Mouse (Mus musculus) lung, adult 2 months (tissue): ENCODE data around the gene Ano4. TPM values are rescaled to one million over a fixed set of nuclear protein-coding genes. Genes with fewer than 3 reads are reported as not detected.

Experiments
- DNase-seq: peaks from one replicate; pipeline ENCODE4 v3.0.0; 2022
- H3K4me1 ChIP-seq: fragments of 200-500 bp; 2 replicates; pipeline ENCODE4 v1.6.1; 2011; ENCODE audit warnings: low read length; ENCODE audit not compliant: control insufficient read depth, insufficient read depth
- H3K4me3 ChIP-seq: fragments of 200-500 bp; replicated peaks from 2 replicates; pipeline ENCODE3; 2011; ENCODE audit warnings: low read depth, mild to moderate bottlenecking, control low read depth, low read length; ENCODE audit errors: extremely low read depth
- CTCF ChIP-seq: fragments of 200-500 bp; IDR thresholded peaks from 2 replicates; pipeline ENCODE4 v1.5.1; 2011; ENCODE audit warnings: mild to moderate bottlenecking, low read length, control low read depth; ENCODE audit not compliant: insufficient read depth
- POLR2A ChIP-seq: fragments of 200-500 bp; IDR thresholded peaks from 2 replicates; pipeline ENCODE4 v1.6.1; 2011; ENCODE audit warnings: low read depth, mild to moderate bottlenecking, control low read depth, low read length, borderline replicate concordance; ENCODE audit errors: extremely low read depth
- WGBS: fragments of 180-500 bp; shearing (Covaris S2); methylation state at CpG from one replicate; pipeline ENCODE4 v1.1.7; 2018; 5-methylcytosine and 5-hydroxymethylcytosine counted together
- polyA plus RNA-seq: library from polyadenylated mRNA; depleted of rRNA; stranded (reverse); fragments of >200 nt; gene quantifications from 2 replicates; pipeline ENCODE4 v1.2.3, GENCODE M21; 2012; rRNA removed

The Ano4 gene
- polyA plus RNA-seq = 0.12 and 0.27 TPM in 2 replicates

GRCm38 (mm10) chr10:89344491-89345195 is at the start of gene Ano4:
Gene Ano4 (minus strand): TSS chr10:89344762.
- 2% methylated on average over 70 of the region's 70 CpGs for WGBS
- Histone ChIP-seq H3K4me3 (no peak within 1 kb of the TSS), H3K4me1 (no peaks in the 10 kb centered on the region)
- no peak for TF ChIP-seq CTCF
- TF ChIP-seq POLR2A = no peak
- DNase-seq = no peak

- H3K4me3 ChIP-seq = no peak overlapping the region
- TF ChIP-seq POLR2A (no peak), CTCF (no peak)
- H3K4me1 ChIP-seq = no peaks in the 10 kb centered on the region
- DNase-seq = no peak
- 55% methylated on average over 4 of the region's 4 CpGs for WGBS
Measured at GRCm38 (mm10) chr10:89392687-89393086, 48.1 kb upstream of the Ano4 start.

GRCm38 (mm10) chr10:89391571-89392163 is 47.1 kb upstream of the Ano4 start:
- Histone ChIP-seq H3K4me1 (no peaks in the 10 kb centered on the region), H3K4me3 (no peak overlapping the region)
- DNase-seq = no peak
- 88% methylated on average over 4 of the region's 4 CpGs for WGBS
- TF ChIP-seq POLR2A (no peak), CTCF (no peak)

GRCm38 (mm10) chr10:89386461-89386860 is 41.9 kb upstream of the Ano4 start:
- Histone ChIP-seq H3K4me3 (no peak overlapping the region), H3K4me1 (no peaks in the 10 kb centered on the region)
- no peak for DNase-seq
- 77% methylated on average over 3 of the region's 3 CpGs for WGBS
- TF ChIP-seq POLR2A = no peak
- TF ChIP-seq CTCF = no peak

GRCm38 (mm10) chr10:89383462-89383861 is 38.9 kb upstream of the Ano4 start:
- no peak overlapping the region for H3K4me3 ChIP-seq
- TF ChIP-seq CTCF = peak; percentile 90
- no peak for TF ChIP-seq POLR2A
- no peaks in the 10 kb centered on the region for H3K4me1 ChIP-seq
- DNase-seq = peak; percentile 54
- 5% methylated on average over 5 of the region's 5 CpGs for WGBS

GRCm38 (mm10) chr10:89377750-89378149 is 33.2 kb upstream of the Ano4 start:
- TF ChIP-seq POLR2A (no peak), CTCF (no peak)
- 56% methylated on average over 4 of the region's 4 CpGs for WGBS

GRCm38 (mm10) chr10:89370051-89370450 is 25.5 kb upstream of the Ano4 start:
- TF ChIP-seq CTCF (no peak), POLR2A (no peak)
- H3K4me3 ChIP-seq = no peak overlapping the region
- H3K4me1 ChIP-seq = no peaks in the 10 kb centered on the region
- 25% methylated on average over 1 of the region's 1 CpGs for WGBS
- no peak for DNase-seq

More at GRCm38 (mm10) chr10:89377750-89378149, 33.2 kb upstream of the Ano4 start:
- Histone ChIP-seq H3K4me1 (no peaks in the 10 kb centered on the region), H3K4me3 (no peak overlapping the region)
- no peak for DNase-seq

GRCm38 (mm10) chr10:89358933-89359332 is 14.4 kb upstream of the Ano4 start:
- TF ChIP-seq CTCF (no peak), POLR2A (no peak)
- no peak for DNase-seq
- no peaks in the 10 kb centered on the region for H3K4me1 ChIP-seq
- whole genome bisulfite sequencing = 53% methylated on average over 3 of the region's 3 CpGs
- H3K4me3 ChIP-seq = no peak overlapping the region

GRCm38 (mm10) chr10:89354639-89355038 is 10.1 kb upstream of the Ano4 start:
- Histone ChIP-seq H3K4me1 (no peaks in the 10 kb centered on the region), H3K4me3 (no peak overlapping the region)
- TF ChIP-seq POLR2A (no peak), CTCF (no peak)
- WGBS = 77% methylated on average over 2 of the region's 2 CpGs
- no peak for DNase-seq

GRCm38 (mm10) chr10:89351416-89351815 is 6.9 kb upstream of the Ano4 start:
- no peak overlapping the region for H3K4me3 ChIP-seq
- no peaks in the 10 kb centered on the region for H3K4me1 ChIP-seq
- no peak for DNase-seq
- 59% methylated on average over 11 of the region's 11 CpGs for WGBS
- TF ChIP-seq POLR2A (no peak), CTCF (no peak)
